ENCODE assay signal across 24 mouse cellular contexts in genomic region chr14:109668566-109669116, GRCm38 (mm10).
DNase-seq lines count a peak whose midpoint lies in the region; ATAC-seq and TF ChIP-seq lines count a peak whose summit lies in the region.
"Had no signal": no experiment of that assay in that cellular context is flagged by ENCODE, and none has a peak within 500 bp of the region (broad histone marks: within the 10 kb centered on the region; RNA-seq: fewer than 3 reads in every experiment).

No protein-coding gene starts in this region.

- H3K9me3 ChIP-seq in intestine, embryonic 16.5 days (ENCODE audit: control insufficient read depth, low read length), result no peaks in the 10 kb centered on the region
- no peaks in the 10 kb centered on the region for H3K9me3 ChIP-seq in intestine, embryonic 15.5 days
- H3K9me3 ChIP-seq in kidney, embryonic 16.5 days (ENCODE audit: low read length), result no peaks in the 10 kb centered on the region
- no peaks in the 10 kb centered on the region for H3K9me3 ChIP-seq in lung, embryonic 14.5 days (ENCODE audit: low read depth, low read length)
- H3K9me3 ChIP-seq: embryonic facial prominence, embryonic 10.5 days; embryonic facial prominence, embryonic 12.5 days; forebrain, embryonic 13.5 days; forebrain, embryonic 15.5 days had no signal

- no peak overlapping the region for H3K27ac ChIP-seq in intestine, embryonic 16.5 days (ENCODE audit: low read length)
- H3K27ac ChIP-seq in intestine, embryonic 15.5 days, result no peak overlapping the region
- no peak overlapping the region for H3K27ac ChIP-seq in kidney, embryonic 16.5 days (ENCODE audit: low read length)
- H3K27ac ChIP-seq in lung, embryonic 14.5 days (ENCODE audit: low read depth), result no peak overlapping the region
- H3K27ac ChIP-seq: embryonic facial prominence, embryonic 10.5 days; embryonic facial prominence, embryonic 12.5 days; forebrain, embryonic 13.5 days; forebrain, embryonic 15.5 days had no signal

- TF ChIP-seq POLR2A in lung, adult 2 months (IDR thresholded peaks at IDR 0.05; ENCODE audit: borderline replicate concordance, extremely low read depth, low read depth, low read length), result no peak

- H3K36me3 ChIP-seq in intestine, embryonic 16.5 days (ENCODE audit: control insufficient read depth, insufficient read depth, low read length), result no peaks in the 10 kb centered on the region
- no peaks in the 10 kb centered on the region for H3K36me3 ChIP-seq in intestine, embryonic 15.5 days
- H3K36me3 ChIP-seq in kidney, embryonic 16.5 days (ENCODE audit: insufficient read depth, low read length), result no peaks in the 10 kb centered on the region
- no peaks in the 10 kb centered on the region for H3K36me3 ChIP-seq in lung, embryonic 14.5 days (ENCODE audit: insufficient read depth)
- H3K36me3 ChIP-seq: embryonic facial prominence, embryonic 10.5 days; embryonic facial prominence, embryonic 12.5 days; forebrain, embryonic 15.5 days; G1E had no signal

- no peak overlapping the region for H3K9ac ChIP-seq in intestine, embryonic 16.5 days (ENCODE audit: low read depth, low read length)
- H3K9ac ChIP-seq in intestine, embryonic 15.5 days, result no peak overlapping the region
- H3K9ac ChIP-seq in kidney, embryonic 16.5 days (replicated peaks; ENCODE audit: low read length), result no peak overlapping the region
- no peak overlapping the region for H3K9ac ChIP-seq in lung, embryonic 14.5 days
- H3K9ac ChIP-seq: embryonic facial prominence, embryonic 12.5 days; forebrain, embryonic 13.5 days; forebrain, embryonic 15.5 days had no signal

- H3K4me1 ChIP-seq in intestine, embryonic 16.5 days (ENCODE audit: control insufficient read depth, insufficient read depth, low read length), result no peaks in the 10 kb centered on the region
- H3K4me1 ChIP-seq in intestine, embryonic 15.5 days (replicated peaks), result no peaks in the 10 kb centered on the region
- H3K4me1 ChIP-seq in kidney, embryonic 16.5 days (ENCODE audit: insufficient read depth, low read length), result no peaks in the 10 kb centered on the region
- H3K4me1 ChIP-seq in lung, embryonic 14.5 days (ENCODE audit: insufficient read depth), result no peaks in the 10 kb centered on the region
- H3K4me1 ChIP-seq in lung, adult 2 months (ENCODE audit: control insufficient read depth, insufficient read depth, low read length), result no peaks in the 10 kb centered on the region
- H3K4me1 ChIP-seq: embryonic facial prominence, embryonic 10.5 days; embryonic facial prominence, embryonic 12.5 days had no signal

- WGBS in intestine, embryonic 16.5 days, result 45% methylated on average over 2 of the region's 2 CpGs
- WGBS in intestine, embryonic 15.5 days, result 49% methylated on average over 2 of the region's 2 CpGs
- 69% methylated on average over 2 of the region's 2 CpGs for WGBS in kidney, embryonic 16.5 days
- WGBS in lung, embryonic 14.5 days, result 49% methylated on average over 2 of the region's 2 CpGs
- WGBS in lung, adult 2 months, result 72% methylated on average over 2 of the region's 2 CpGs

- 0 out of 2 replicates have a peak, but pooled peaks have one; percentile 26 for ATAC-seq in intestine, embryonic 16.5 days
- no peak for ATAC-seq in intestine, embryonic 15.5 days
- peak; percentile 80; the same call in 1 of the 2 replicates for ATAC-seq in kidney, embryonic 16.5 days (ENCODE audit: low FRiP score, low TSS enrichment)
- ATAC-seq in lung, embryonic 14.5 days (ENCODE audit: insufficient read depth), result no peak
- ATAC-seq: activated CD4-positive, CD25-positive, alpha-beta regulatory T cell, adult 4 months; CD4-positive, CD25-positive, alpha-beta regulatory T cell, adult 4 months; forebrain, embryonic 13.5 days; forebrain, embryonic 15.5 days; Patski had no signal

- TF ChIP-seq CTCF in lung, embryonic 14.5 days (IDR thresholded peaks at IDR 0.05; ENCODE audit: low read depth), result no peak
- no peak for TF ChIP-seq CTCF in lung, adult 2 months (IDR thresholded peaks at IDR 0.05; ENCODE audit: insufficient read depth, low read length)

- no peaks in the 10 kb centered on the region for H3K27me3 ChIP-seq in intestine, embryonic 16.5 days (replicated peaks; ENCODE audit: control insufficient read depth, insufficient read depth, low read length)
- H3K27me3 ChIP-seq in intestine, embryonic 15.5 days (replicated peaks), result no peaks in the 10 kb centered on the region
- no peaks in the 10 kb centered on the region for H3K27me3 ChIP-seq in kidney, embryonic 16.5 days (ENCODE audit: insufficient read depth, low read length)
- H3K27me3 ChIP-seq in lung, embryonic 14.5 days (ENCODE audit: insufficient read depth, low read length), result no peaks in the 10 kb centered on the region
- H3K27me3 ChIP-seq: CH12.LX; embryonic facial prominence, embryonic 12.5 days; forebrain, embryonic 13.5 days; forebrain, embryonic 15.5 days had no signal

- DNase-seq in kidney, adult 8-10 months, result no peak
- DNase-seq in lung, embryonic 14.5 days, result peak; percentile 2
- DNase-seq in lung, adult 2 months, result no peak
- DNase-seq: adrenal gland, adult 8-10 months; adrenal gland, postnatal 14 days; adrenal gland, postnatal 36 days; B cell, adult 2 months; cerebellum, adult 11-12 months; cerebellum, adult 2 months; cerebellum, adult 9-10 months; cerebellum, postnatal 10 days; cerebellum, postnatal 25 days had no signal

- no peak overlapping the region for H3K4me2 ChIP-seq in intestine, embryonic 16.5 days (ENCODE audit: low read depth, low read length)
- H3K4me2 ChIP-seq in intestine, embryonic 15.5 days (replicated peaks), result no peak overlapping the region
- H3K4me2 ChIP-seq in kidney, embryonic 16.5 days (replicated peaks; ENCODE audit: low read depth, low read length), result no peak overlapping the region
- H3K4me2 ChIP-seq in lung, embryonic 14.5 days, result no peak overlapping the region
- H3K4me2 ChIP-seq: embryonic facial prominence, embryonic 12.5 days; forebrain, embryonic 13.5 days; forebrain, embryonic 15.5 days had no signal

- no peak overlapping the region for H3K4me3 ChIP-seq in intestine, embryonic 16.5 days (ENCODE audit: low read length)
- no peak overlapping the region for H3K4me3 ChIP-seq in intestine, embryonic 15.5 days (replicated peaks)
- H3K4me3 ChIP-seq in kidney, embryonic 16.5 days (ENCODE audit: low read length), result no peak overlapping the region
- no peak overlapping the region for H3K4me3 ChIP-seq in lung, embryonic 14.5 days (ENCODE audit: low read depth, low read length)
- no peak overlapping the region for H3K4me3 ChIP-seq in lung, adult 2 months (replicated peaks; ENCODE audit: extremely low read depth, low read depth, low read length)
- H3K4me3 ChIP-seq: embryonic facial prominence, embryonic 10.5 days; embryonic facial prominence, embryonic 12.5 days; forebrain, embryonic 13.5 days; forebrain, embryonic 15.5 days had no signal

Comparison
In these comparisons a context has a peak if more than half of its experiments do, and no peak if none do; other contexts are left out.
1. ATAC-seq: peak in intestine, embryonic 16.5 days (single experiment) and kidney, embryonic 16.5 days (single experiment); none in intestine, embryonic 15.5 days (single experiment) and lung, embryonic 14.5 days (single experiment).